Mouse (Mus musculus) liver, adult 2 months (tissue): ENCODE data around the gene Erfe.

Experiments
- CTCF ChIP-seq: fragments of 200-500 bp; IDR thresholded peaks from 2 replicates; pipeline ENCODE4 v1.5.1; 2011; ENCODE audit warnings: low read depth, low read length, control low read depth
- POLR2A ChIP-seq: fragments of 200-500 bp; IDR thresholded peaks from 2 replicates; pipeline ENCODE4 v1.6.1; 2011; ENCODE audit warnings: low read length, control low read depth; ENCODE audit not compliant: insufficient read depth; ENCODE audit errors: extremely low read depth

DNA sequence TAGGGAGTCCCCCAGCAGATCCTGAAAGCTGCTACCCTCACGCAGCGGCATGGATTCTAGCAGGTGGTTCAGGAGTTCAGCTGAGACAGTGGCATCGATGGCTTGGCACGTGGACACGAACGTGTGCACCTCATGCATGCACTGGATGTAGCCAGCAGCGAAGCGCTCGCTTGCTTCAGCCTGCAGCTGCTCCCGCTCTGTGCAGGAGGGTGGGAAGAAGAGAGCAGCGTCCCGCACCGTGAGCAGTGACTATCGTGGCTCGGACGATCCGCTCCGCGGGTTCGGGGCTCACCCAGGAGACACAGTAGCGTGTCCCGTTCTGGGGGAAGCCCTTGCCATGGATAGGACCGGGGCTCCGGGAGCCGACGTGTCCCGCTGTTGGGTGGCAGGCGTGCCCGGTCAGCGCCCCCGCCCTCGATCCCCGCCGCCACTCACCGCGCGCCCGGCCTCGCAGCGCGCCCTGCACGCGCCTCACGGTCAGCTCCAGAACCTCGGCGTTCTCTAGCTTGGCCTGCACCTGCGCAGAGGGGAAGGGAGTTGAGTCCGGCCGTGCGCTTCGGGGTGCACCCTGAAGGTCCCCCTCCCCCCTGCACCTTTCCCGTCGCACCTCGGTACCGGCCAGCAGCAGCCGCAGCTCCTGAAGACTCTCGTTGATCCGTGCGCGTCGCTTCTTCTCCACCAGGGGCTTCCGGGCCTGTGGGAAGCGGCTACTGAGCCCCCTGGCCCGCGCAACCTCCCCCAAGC is 46.2 kb downstream of the Erfe start:
- TF ChIP-seq CTCF (no peak), POLR2A (0 out of 2 replicates have a peak, but pooled peaks have one; percentile 14)
